Mouse (Mus musculus) adrenal gland, postnatal 14 days (tissue): ENCODE data around the gene Ssh3. TPM values are rescaled to one million over a fixed set of nuclear protein-coding genes. Genes with fewer than 3 reads are reported as not detected.

Source experiments
- DNase-seq: peaks from one replicate; pipeline ENCODE4 v3.0.0; 2021; ENCODE audit warnings: mixed read lengths
- total RNA-seq: library from RNA; stranded (reverse); gene quantifications from 2 replicates; pipeline ENCODE4 v1.2.3, GENCODE M21; 2021

The Ssh3 gene
- total RNA-seq, 1 experiment from 2014 or later: 17.3 TPM

GRCm38 (mm10) chr19:4244775-4245174 lies 24.2 kb downstream of the Ssh3 start:
- no peak for DNase-seq

GRCm38 (mm10) chr19:4242416-4242815 lies 26.6 kb downstream of the Ssh3 start:
- no peak for DNase-seq

GRCm38 (mm10) chr19:4240247-4240668 lies 28.7 kb downstream of the Ssh3 start:
- no peak for DNase-seq

GRCm38 (mm10) chr19:4234548-4234947 lies 34.4 kb downstream of the Ssh3 start:
- no peak for DNase-seq

- DNase-seq: no peak
These were observed 36.3 kb downstream of the Ssh3 start for GRCm38 (mm10) chr19:4232651-4233050.

GRCm38 (mm10) chr19:4232186-4232572 lies 36.8 kb downstream of the Ssh3 start:
- DNase-seq: no peak

GRCm38 (mm10) chr19:4231253-4232185 lies 37.5 kb downstream of the Ssh3 start, which contains the start of gene Pold4:
Pold4 (plus strand) TSS chr19:4231899.
- DNase-seq: peak; percentile 98

- peak; percentile 76 for DNase-seq
These were observed 38.6 kb downstream of the Ssh3 start for GRCm38 (mm10) chr19:4230415-4230814.

- DNase-seq: no peak
These were observed 39.4 kb downstream of the Ssh3 start for GRCm38 (mm10) chr19:4229451-4230076.

- no peak for DNase-seq
These were observed 40.1 kb downstream of the Ssh3 start for GRCm38 (mm10) chr19:4228891-4229290.

- peak; percentile 84 for DNase-seq
These were observed 40.9 kb downstream of the Ssh3 start for GRCm38 (mm10) chr19:4227894-4228678.

GRCm38 (mm10) chr19:4227446-4227845 lies 41.5 kb downstream of the Ssh3 start:
- DNase-seq: no peak

GRCm38 (mm10) chr19:4226779-4227178 lies 42.2 kb downstream of the Ssh3 start:
- DNase-seq: no peak

GRCm38 (mm10) chr19:4222165-4222564 lies 46.8 kb downstream of the Ssh3 start:
- DNase-seq: peak; percentile 60

GRCm38 (mm10) chr19:4220957-4221743 lies 47.8 kb downstream of the Ssh3 start:
- no peak for DNase-seq

GRCm38 (mm10) chr19:4220416-4220815 lies 48.6 kb downstream of the Ssh3 start:
- no peak for DNase-seq

GRCm38 (mm10) chr19:4219943-4220342 lies 49.0 kb downstream of the Ssh3 start:
- no peak for DNase-seq

GRCm38 (mm10) chr19:4218784-4219183 lies 50.2 kb downstream of the Ssh3 start:
- no peak for DNase-seq

GRCm38 (mm10) chr19:4218293-4218692 lies 50.7 kb downstream of the Ssh3 start:
- no peak for DNase-seq

GRCm38 (mm10) chr19:4217855-4218254 lies 51.1 kb downstream of the Ssh3 start:
- DNase-seq: no peak

- DNase-seq: no peak
These were observed 51.8 kb downstream of the Ssh3 start for GRCm38 (mm10) chr19:4217140-4217539.
